ENCODE assay signal across 16 mouse cellular contexts in the genomic region with DNA sequence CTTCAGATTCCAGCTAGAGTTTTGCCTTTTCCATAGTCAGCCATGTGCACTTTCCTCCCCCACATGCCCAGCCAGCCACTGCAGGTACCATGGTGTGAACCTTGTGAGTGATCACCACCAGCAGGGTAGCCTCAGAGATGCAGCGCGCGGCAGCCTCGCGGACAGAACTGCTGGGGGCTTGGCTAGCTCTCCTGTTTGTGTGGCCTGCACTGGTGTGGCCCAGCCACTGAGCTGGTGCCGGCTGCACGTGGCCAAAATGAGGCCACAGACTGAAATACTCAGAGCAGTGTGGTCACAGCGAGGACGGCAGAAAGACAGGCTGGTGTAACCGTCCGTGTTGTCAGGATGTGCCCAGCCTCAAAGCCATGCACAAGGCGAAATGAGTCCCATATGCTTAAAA.
A peak's percentile ranks its signal among the peaks of the same experiment; 100 is the strongest.
DNase-seq lines count a peak whose midpoint lies in the region; ATAC-seq and TF ChIP-seq lines count a peak whose summit lies in the region.
"Had no signal": no experiment of that assay in that cellular context is flagged by ENCODE, and none has a peak within 500 bp of the region (broad histone marks: within the 10 kb centered on the region; RNA-seq: fewer than 3 reads in every experiment).

No protein-coding gene starts in this region.

- peaks cover 17% of the 10 kb centered on the region for H3K4me1 ChIP-seq in intestine, embryonic 15.5 days (replicated peaks)
- H3K4me1 ChIP-seq in intestine, postnatal 0 days (replicated peaks; ENCODE audit: control insufficient read depth, insufficient read depth, low read length) = no peaks in the 10 kb centered on the region
- H3K4me1 ChIP-seq in stomach, embryonic 14.5 days (ENCODE audit: control insufficient read depth, insufficient read depth, low read length) = peaks cover 20% of the 10 kb centered on the region
- no peaks in the 10 kb centered on the region for H3K4me1 ChIP-seq in stomach, postnatal 0 days (replicated peaks; ENCODE audit: control insufficient read depth, insufficient read depth)
- H3K4me1 ChIP-seq in limb, embryonic 11.5 days (ENCODE audit: control insufficient read depth, insufficient read depth, low read length) = peaks cover 21% of the 10 kb centered on the region
- H3K4me1 ChIP-seq: liver, embryonic 15.5 days; midbrain, embryonic 15.5 days had no signal

- peak; percentile 26; the same call in 1 of the 2 replicates for ATAC-seq in intestine, embryonic 15.5 days
- ATAC-seq in intestine, postnatal 0 days = no peak
- no peak for ATAC-seq in stomach, embryonic 14.5 days (ENCODE audit: insufficient number of reproducible peaks, insufficient read depth, low FRiP score, low read depth)
- no peak for ATAC-seq in stomach, postnatal 0 days (ENCODE audit: low FRiP score, low TSS enrichment)
- ATAC-seq in limb, embryonic 11.5 days (ENCODE audit: insufficient number of reproducible peaks, low FRiP score, low TSS enrichment, low read depth) = no peak
- ATAC-seq: activated CD4-positive, CD25-positive, alpha-beta regulatory T cell, adult 4 months; midbrain, embryonic 15.5 days had no signal

- H3K4me2 ChIP-seq in intestine, embryonic 15.5 days (replicated peaks) = no peak overlapping the region
- H3K4me2 ChIP-seq in intestine, postnatal 0 days (replicated peaks; ENCODE audit: low read depth) = no peak overlapping the region
- no peak overlapping the region for H3K4me2 ChIP-seq in stomach, embryonic 14.5 days (replicated peaks; ENCODE audit: low read depth, low read length)
- H3K4me2 ChIP-seq in stomach, postnatal 0 days (replicated peaks; ENCODE audit: low read depth) = no peak overlapping the region
- no peak overlapping the region for H3K4me2 ChIP-seq in limb, embryonic 11.5 days (ENCODE audit: low read depth, severe bottlenecking)
- H3K4me2 ChIP-seq: liver, embryonic 15.5 days; midbrain, embryonic 15.5 days; neural tube, embryonic 13.5 days had no signal

- H3K9ac ChIP-seq in intestine, embryonic 15.5 days = no peak overlapping the region
- H3K9ac ChIP-seq in intestine, postnatal 0 days (ENCODE audit: low read depth, low read length) = no peak overlapping the region
- H3K9ac ChIP-seq in stomach, embryonic 14.5 days (replicated peaks; ENCODE audit: low read depth, low read length) = no peak overlapping the region
- H3K9ac ChIP-seq in stomach, postnatal 0 days (ENCODE audit: low read length) = no peak overlapping the region
- no peak overlapping the region for H3K9ac ChIP-seq in limb, embryonic 11.5 days (ENCODE audit: low read length)
- H3K9ac ChIP-seq: liver, embryonic 15.5 days; midbrain, embryonic 15.5 days; neural tube, embryonic 13.5 days had no signal

- DNase-seq in stomach, postnatal 0 days (ENCODE audit: low spot score) = no peak
- DNase-seq in limb, embryonic 11.5 days (ENCODE audit: low spot score) = peak; percentile 48
- DNase-seq in right cerebral cortex, postnatal 4 days = no peak
- no peak for DNase-seq in thymus, postnatal 14 days
- DNase-seq: cerebellum, adult 11 months; cerebellum, postnatal 36 days; heart, postnatal 4 days; kidney, adult 18-20 months had no signal

- H3K27me3 ChIP-seq in intestine, embryonic 15.5 days (replicated peaks) = no peaks in the 10 kb centered on the region
- H3K27me3 ChIP-seq in intestine, postnatal 0 days (replicated peaks; ENCODE audit: control insufficient read depth, insufficient read depth, low read length) = no peaks in the 10 kb centered on the region
- no peaks in the 10 kb centered on the region for H3K27me3 ChIP-seq in stomach, embryonic 14.5 days (ENCODE audit: control insufficient read depth, insufficient read depth, low read length)
- H3K27me3 ChIP-seq in stomach, postnatal 0 days (ENCODE audit: control insufficient read depth, insufficient read depth, low read length) = no peaks in the 10 kb centered on the region
- 0 out of 2 replicates have a peak, but pooled peaks cover 3% of the 10 kb centered on the region for H3K27me3 ChIP-seq in limb, embryonic 11.5 days (ENCODE audit: control insufficient read depth, insufficient read depth, low read length)
- H3K27me3 ChIP-seq: liver, embryonic 15.5 days; midbrain, embryonic 15.5 days; neural tube, embryonic 13.5 days had no signal

- no peak for TF ChIP-seq CTCF in intestine, postnatal 0 days (IDR thresholded peaks at IDR 0.05; ENCODE audit: low read depth)
- TF ChIP-seq CTCF in stomach, postnatal 0 days (IDR thresholded peaks at IDR 0.05; ENCODE audit: low read depth) = no peak

- no peak overlapping the region for H3K4me3 ChIP-seq in intestine, embryonic 15.5 days (replicated peaks)
- no peak overlapping the region for H3K4me3 ChIP-seq in intestine, postnatal 0 days (ENCODE audit: low read depth, low read length)
- H3K4me3 ChIP-seq in stomach, embryonic 14.5 days (ENCODE audit: low read depth, low read length) = no peak overlapping the region
- H3K4me3 ChIP-seq in stomach, postnatal 0 days (ENCODE audit: low read depth, low read length) = no peak overlapping the region
- no peak overlapping the region for H3K4me3 ChIP-seq in limb, embryonic 11.5 days (ENCODE audit: low read depth, low read length)
- H3K4me3 ChIP-seq: liver, embryonic 15.5 days; midbrain, embryonic 15.5 days; neural tube, embryonic 13.5 days had no signal

- WGBS in intestine, embryonic 15.5 days = 79% methylated on average over 12 of the region's 12 CpGs
- WGBS in intestine, postnatal 0 days = 83% methylated on average over 12 of the region's 12 CpGs
- 69% methylated on average over 12 of the region's 12 CpGs for WGBS in stomach, embryonic 14.5 days
- WGBS in stomach, postnatal 0 days = 79% methylated on average over 12 of the region's 12 CpGs
- 41% methylated on average over 12 of the region's 12 CpGs for WGBS in limb, embryonic 11.5 days

- no peaks in the 10 kb centered on the region for H3K36me3 ChIP-seq in intestine, embryonic 15.5 days
- no peaks in the 10 kb centered on the region for H3K36me3 ChIP-seq in intestine, postnatal 0 days (ENCODE audit: control insufficient read depth, insufficient read depth)
- H3K36me3 ChIP-seq in stomach, embryonic 14.5 days (ENCODE audit: control insufficient read depth, insufficient read depth, low read length) = no peaks in the 10 kb centered on the region
- no peaks in the 10 kb centered on the region for H3K36me3 ChIP-seq in stomach, postnatal 0 days (ENCODE audit: control insufficient read depth, insufficient read depth, low read length)
- H3K36me3 ChIP-seq in limb, embryonic 11.5 days (ENCODE audit: control insufficient read depth, insufficient read depth, low read length) = no peaks in the 10 kb centered on the region
- H3K36me3 ChIP-seq: liver, embryonic 15.5 days; midbrain, embryonic 15.5 days; neural tube, embryonic 13.5 days had no signal

- 0 out of 2 replicates have a peak overlapping the region, but pooled peaks have one; percentile 19 for H3K27ac ChIP-seq in intestine, embryonic 15.5 days
- H3K27ac ChIP-seq in intestine, postnatal 0 days (ENCODE audit: low read depth, low read length) = no peak overlapping the region
- peak overlapping the region; percentile 29; the same call in 1 of the 2 replicates for H3K27ac ChIP-seq in stomach, embryonic 14.5 days (ENCODE audit: low read length)
- no peak overlapping the region for H3K27ac ChIP-seq in stomach, postnatal 0 days (replicated peaks)
- H3K27ac ChIP-seq in limb, embryonic 11.5 days (replicated peaks; ENCODE audit: low read depth, low read length) = peak overlapping the region; percentile 43; the same call in 1 of the 2 replicates
- H3K27ac ChIP-seq: liver, embryonic 15.5 days; macrophage; midbrain, embryonic 15.5 days; neural tube, embryonic 13.5 days had no signal

- H3K9me3 ChIP-seq in intestine, embryonic 15.5 days = no peaks in the 10 kb centered on the region
- H3K9me3 ChIP-seq in intestine, postnatal 0 days (ENCODE audit: control insufficient read depth) = no peaks in the 10 kb centered on the region
- H3K9me3 ChIP-seq in stomach, embryonic 14.5 days (ENCODE audit: control insufficient read depth, low read depth, low read length) = no peaks in the 10 kb centered on the region
- H3K9me3 ChIP-seq in stomach, postnatal 0 days (ENCODE audit: control insufficient read depth, low read length) = no peaks in the 10 kb centered on the region
- no peaks in the 10 kb centered on the region for H3K9me3 ChIP-seq in limb, embryonic 11.5 days (ENCODE audit: control insufficient read depth, low read length)
- H3K9me3 ChIP-seq: liver, embryonic 15.5 days; midbrain, embryonic 15.5 days; neural tube, embryonic 13.5 days had no signal

- no peak for TF ChIP-seq EP300 in stomach, postnatal 0 days (optimal IDR thresholded peaks at IDR 0.05)

Comparison
In these comparisons a context has a peak if more than half of its experiments do, and no peak if none do; other contexts are left out.
1. H3K27ac ChIP-seq: peak in intestine, embryonic 15.5 days (single experiment), stomach, embryonic 14.5 days (single experiment) and limb, embryonic 11.5 days (single experiment); none in intestine, postnatal 0 days (single experiment) and stomach, postnatal 0 days (single experiment).